Mouse (Mus musculus) liver, embryonic 11.5 days (tissue): ENCODE measurements around the gene Rcl1. TPM values are rescaled to one million over a fixed set of nuclear protein-coding genes. Genes with fewer than 3 reads are reported as not detected.

Source experiments
- ATAC-seq: fragments of 200-750 bp; cut with Nextera tagmentation; replicated peaks from 2 replicates; pipeline ENCODE4 v1.8.0; 2017; ENCODE audit warnings: moderate number of reproducible peaks, mild to moderate bottlenecking, moderate TSS enrichment, moderate library complexity; ENCODE audit not compliant: low FRiP score
- DNase-seq: peaks from one replicate; pipeline ENCODE4 v3.0.0-alpha.2; 2017; ENCODE audit warnings: low spot score
- H3K27ac ChIP-seq: fragments of 300-500 bp; sonication (generic); 2 replicates; pipeline ENCODE4 v1.5.1; 2014; ENCODE audit warnings: mild to moderate bottlenecking, low read depth, low read length, control low read depth
- H3K27me3 ChIP-seq: fragments of 300-500 bp; sonication (generic); replicated peaks from 2 replicates; pipeline ENCODE4 v1.6.1; 2014; ENCODE audit warnings: low read length, mixed read lengths; ENCODE audit not compliant: control insufficient read depth, insufficient read depth
- H3K36me3 ChIP-seq: fragments of 300-500 bp; sonication (generic); 2 replicates; pipeline ENCODE4 v1.6.1; 2014; ENCODE audit warnings: mild to moderate bottlenecking, low read length, moderate library complexity, mixed read lengths; ENCODE audit not compliant: control insufficient read depth, insufficient read depth
- H3K4me1 ChIP-seq: fragments of 300-500 bp; sonication (generic); replicated peaks from 2 replicates; pipeline ENCODE4 v1.6.1; 2014; ENCODE audit warnings: low read length, mixed read lengths; ENCODE audit not compliant: control insufficient read depth, insufficient read depth
- H3K4me2 ChIP-seq: fragments of 300-500 bp; sonication (generic); 2 replicates; pipeline ENCODE4 v1.6.1; 2014; ENCODE audit warnings: mild to moderate bottlenecking, control low read depth, moderate library complexity
- H3K4me3 ChIP-seq: fragments of 300-500 bp; sonication (generic); 2 replicates; pipeline ENCODE4 v1.5.1; 2014; ENCODE audit warnings: low read depth, low read length, control low read depth
- H3K9ac ChIP-seq: fragments of 300-500 bp; sonication (generic); 2 replicates; pipeline ENCODE4 v1.6.1; 2014; ENCODE audit warnings: low read depth, low read length, control low read depth
- H3K9me3 ChIP-seq: fragments of 300-500 bp; sonication (generic); 2 replicates; pipeline ENCODE4 v1.6.1; 2016; ENCODE audit warnings: low read length, inconsistent platforms, mixed read lengths; ENCODE audit not compliant: control insufficient read depth
- WGBS: fragments of 180-500 bp; shearing (Covaris S2); extraction: QIAGEN DNeasy Blood & Tissue Kit; methylation state at CpG from one replicate; pipeline ENCODE4 v1.1.7; 2014; 5-methylcytosine and 5-hydroxymethylcytosine counted together
- polyA plus RNA-seq: library from polyadenylated mRNA; unstranded; fragments of >200 nt; fragmentation: Nextera tagmentation; extraction: Ambion mirVana; gene quantifications from 2 replicates; pipeline ENCODE4 v1.2.1, GENCODE M21; 2014

The Rcl1 gene
- polyA plus RNA-seq, 1 experiment from 2014 or later: 114 TPM

GRCm38 (mm10) chr19:29129551-29129950, 28.4 kb downstream of the Rcl1 start:
- no peak overlapping the region for H3K27ac ChIP-seq
- no peaks in the 10 kb centered on the region for H3K27me3 ChIP-seq
- peaks cover 11% of the 10 kb centered on the region for H3K4me1 ChIP-seq
- no peak overlapping the region for H3K4me3 ChIP-seq
- 85% methylated on average over 5 of the region's 5 CpGs for WGBS
- H3K4me2 ChIP-seq: no peak overlapping the region
- DNase-seq: no peak
- no peaks in the 10 kb centered on the region for H3K9me3 ChIP-seq
- no peak for ATAC-seq
- H3K36me3 ChIP-seq: peaks cover 28% of the 10 kb centered on the region
- no peak overlapping the region for H3K9ac ChIP-seq

- Histone ChIP-seq H3K27ac (no peak overlapping the region), H3K9ac (no peak overlapping the region), H3K27me3 (no peaks in the 10 kb centered on the region), H3K4me2 (no peak overlapping the region), H3K4me3 (no peak overlapping the region), H3K4me1 (peaks cover 25% of the 10 kb centered on the region), H3K9me3 (no peaks in the 10 kb centered on the region), H3K36me3 (peaks cover 32% of the 10 kb centered on the region)
- ATAC-seq (no peak), DNase-seq (no peak)
- 82% methylated on average over 4 of the region's 4 CpGs for WGBS
Observed at GRCm38 (mm10) chr19:29131171-29131570, 30.0 kb downstream of the Rcl1 start.

- ATAC-seq (no peak), DNase-seq (no peak)
- no peak overlapping the region for H3K4me2 ChIP-seq
- peaks cover 26% of the 10 kb centered on the region for H3K4me1 ChIP-seq
- H3K9me3 ChIP-seq: no peaks in the 10 kb centered on the region
- no peak overlapping the region for H3K9ac ChIP-seq
- H3K27me3 ChIP-seq: no peaks in the 10 kb centered on the region
- no peak overlapping the region for H3K4me3 ChIP-seq
- peak overlapping the region; percentile 40 for H3K27ac ChIP-seq
- 83% methylated on average over 11 of the region's 11 CpGs for WGBS
- peaks cover 31% of the 10 kb centered on the region for H3K36me3 ChIP-seq
Observed at GRCm38 (mm10) chr19:29134293-29134692, 33.1 kb downstream of the Rcl1 start.

GRCm38 (mm10) chr19:29135172-29135736, 34.1 kb downstream of the Rcl1 start:
- ATAC-seq: peak; percentile 88
- Histone ChIP-seq H3K4me1 (peaks cover 28% of the 10 kb centered on the region), H3K27ac (peak overlapping the region; percentile 40; the same call in 1 of the 2 replicates), H3K27me3 (no peaks in the 10 kb centered on the region), H3K4me3 (no peak overlapping the region), H3K9ac (peak overlapping the region; percentile 32; the same call in 1 of the 2 replicates), H3K9me3 (no peaks in the 10 kb centered on the region), H3K36me3 (peaks cover 26% of the 10 kb centered on the region), H3K4me2 (peak overlapping the region; percentile 35)
- WGBS: 50% methylated on average over 11 of the region's 11 CpGs
- no peak for DNase-seq

GRCm38 (mm10) chr19:29138546-29139270, 37.5 kb downstream of the Rcl1 start:
- Histone ChIP-seq H3K4me1 (peaks cover 28% of the 10 kb centered on the region), H3K36me3 (peaks cover 13% of the 10 kb centered on the region; the same call in 1 of the 2 replicates), H3K4me2 (no peak overlapping the region), H3K9me3 (no peaks in the 10 kb centered on the region), H3K27ac (no peak overlapping the region), H3K27me3 (no peaks in the 10 kb centered on the region), H3K9ac (no peak overlapping the region), H3K4me3 (no peak overlapping the region)
- 83% methylated on average over 10 of the region's 10 CpGs for WGBS
- ATAC-seq (no peak), DNase-seq (no peak)

GRCm38 (mm10) chr19:29139699-29140456, 38.7 kb downstream of the Rcl1 start:
- no peak overlapping the region for H3K4me3 ChIP-seq
- peaks cover 20% of the 10 kb centered on the region for H3K4me1 ChIP-seq
- ATAC-seq (no peak), DNase-seq (no peak)
- H3K4me2 ChIP-seq: no peak overlapping the region
- H3K9ac ChIP-seq: no peak overlapping the region
- no peaks in the 10 kb centered on the region for H3K9me3 ChIP-seq
- WGBS: 86% methylated on average over 10 of the region's 10 CpGs
- H3K27ac ChIP-seq: no peak overlapping the region
- H3K27me3 ChIP-seq: no peaks in the 10 kb centered on the region
- peaks cover 13% of the 10 kb centered on the region; the same call in 1 of the 2 replicates for H3K36me3 ChIP-seq

- no peak overlapping the region for H3K4me3 ChIP-seq
- ATAC-seq (peak; percentile 60; the same call in 1 of the 2 replicates), DNase-seq (no peak)
- peaks cover 10% of the 10 kb centered on the region; the same call in 1 of the 2 replicates for H3K36me3 ChIP-seq
- H3K27ac ChIP-seq: peak overlapping the region; percentile 14; the same call in 1 of the 2 replicates
- H3K4me2 ChIP-seq: no peak overlapping the region
- 84% methylated on average over 16 of the region's 16 CpGs for WGBS
- peaks cover 11% of the 10 kb centered on the region for H3K4me1 ChIP-seq
- no peak overlapping the region for H3K9ac ChIP-seq
- no peaks in the 10 kb centered on the region for H3K27me3 ChIP-seq
- no peaks in the 10 kb centered on the region for H3K9me3 ChIP-seq
Observed at GRCm38 (mm10) chr19:29140933-29141332, 39.8 kb downstream of the Rcl1 start.

- no peak overlapping the region for H3K4me3 ChIP-seq
- ATAC-seq: no peak
- no peak overlapping the region for H3K27ac ChIP-seq
Observed at GRCm38 (mm10) chr19:29142307-29142706, 41.1 kb downstream of the Rcl1 start.

More at GRCm38 (mm10) chr19:29142307-29142706, 41.1 kb downstream of the Rcl1 start:
- WGBS: 78% methylated on average over 6 of the region's 6 CpGs
- H3K4me1 ChIP-seq: peaks cover 5% of the 10 kb centered on the region
- no peaks in the 10 kb centered on the region for H3K9me3 ChIP-seq
- peaks cover 7% of the 10 kb centered on the region; the same call in 1 of the 2 replicates for H3K36me3 ChIP-seq
- no peak overlapping the region for H3K4me2 ChIP-seq
- H3K27me3 ChIP-seq: no peaks in the 10 kb centered on the region
- DNase-seq: no peak
- H3K9ac ChIP-seq: no peak overlapping the region
